Mouse (Mus musculus): ENCODE data around the gene Olfr33.

DNA sequence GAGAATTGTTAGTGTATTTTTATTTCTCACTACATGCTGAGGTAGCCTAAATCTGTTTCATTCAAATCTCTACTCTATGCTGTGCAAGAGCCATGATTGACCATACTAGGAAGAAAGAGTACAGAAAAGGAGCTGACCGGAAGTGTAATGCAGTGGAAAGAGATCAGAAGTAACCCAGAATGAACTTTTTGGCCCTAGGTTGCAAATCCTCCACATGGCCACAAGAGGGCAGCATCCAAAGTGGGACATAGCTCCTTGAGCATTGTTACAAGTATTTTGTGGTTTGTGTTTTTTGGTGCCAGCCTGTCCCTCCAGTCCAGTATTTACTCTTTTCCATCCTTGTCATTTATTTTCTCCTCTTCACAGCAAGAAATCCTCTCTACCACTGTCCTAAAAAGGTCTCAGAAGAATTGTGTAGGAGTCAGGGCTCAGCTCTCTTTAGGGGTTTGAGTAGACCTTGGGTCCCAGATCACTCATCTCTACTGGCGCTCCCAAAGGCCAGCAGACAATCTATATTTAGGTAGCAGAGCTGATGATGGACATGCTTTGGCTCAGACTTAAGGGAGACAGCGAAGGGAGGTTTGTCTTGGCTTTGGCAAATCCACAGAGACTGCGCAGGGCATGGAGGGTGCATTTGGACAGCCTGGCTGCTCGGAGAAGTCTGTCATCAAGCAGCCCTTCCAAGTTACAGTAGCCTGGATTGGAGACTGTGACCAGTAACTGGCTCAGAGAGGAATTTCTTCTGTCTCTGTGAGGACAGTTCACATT is 23.3 kb downstream of the Olfr33 start, which contains the start of gene Olfr557:
- TF ChIP-seq CTCF (IDR thresholded peaks at IDR 0.05; ENCODE audit: insufficient read depth, low read depth, low read length) (no peak), POLR2A (IDR thresholded peaks at IDR 0.05; ENCODE audit: insufficient read depth, low read depth, low read length) (no peak)

Measured in olfactory bulb, adult 2 months (tissue).